8 mouse cellular contexts compared by ENCODE assay signal in the genomic region with DNA sequence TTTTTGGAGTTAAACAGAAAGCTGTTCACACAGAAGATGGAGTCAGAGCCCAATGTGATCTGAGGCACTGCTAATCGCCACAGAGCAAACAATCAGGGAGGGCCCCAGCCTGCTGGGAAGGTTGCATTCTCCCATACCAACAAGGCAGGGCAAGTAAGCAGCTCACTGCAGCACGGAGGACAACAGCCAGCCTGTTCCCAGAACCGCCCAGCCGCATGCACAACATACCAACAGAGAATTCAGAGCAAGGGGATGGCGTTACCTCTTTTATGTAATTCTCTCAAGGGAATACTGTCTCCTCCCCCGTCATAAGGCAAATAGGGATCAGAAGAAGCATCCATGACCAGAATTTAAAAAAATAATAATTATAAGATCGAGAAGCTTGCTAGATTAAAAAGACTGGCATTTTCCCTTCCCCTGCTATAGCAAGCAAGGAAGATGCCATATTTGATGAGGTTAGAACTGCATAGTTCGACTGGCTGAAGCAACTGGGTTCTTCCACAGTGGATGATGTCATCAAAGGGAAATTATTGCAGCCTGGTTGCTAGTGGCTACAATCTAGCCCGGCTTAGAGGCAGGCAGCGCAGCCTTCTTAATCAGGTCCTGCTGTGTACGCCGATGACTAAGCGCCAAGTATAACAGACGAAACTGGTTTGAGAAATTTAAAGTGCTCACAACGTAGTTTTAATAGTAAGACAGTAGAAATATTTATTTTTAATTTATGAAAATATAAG. TPM values are rescaled to one million over a fixed set of nuclear protein-coding genes. Genes with fewer than 3 reads are reported as not detected.
DNase-seq lines count a peak whose midpoint lies in the region; ATAC-seq and TF ChIP-seq lines count a peak whose summit lies in the region.

No protein-coding gene starts in this region.

- DNase-seq in CD4-positive, CD25-positive, alpha-beta regulatory T cell, adult 2 months (ENCODE audit: low read depth, low spot score), result peak; percentile 34
- peak; percentile 70 for DNase-seq in c-Kit-positive CD71-negative TER-119-negative erythroid progenitor cells, embryonic 14.5 days (ENCODE audit: low read depth)
- DNase-seq in fibroblast of lung, adult 2 months (ENCODE audit: low read depth), result peak; percentile 91
- peak; percentile 93 for DNase-seq in kidney, postnatal 0 days (ENCODE audit: low spot score)
- DNase-seq in liver, adult 2 months (ENCODE audit: extremely low read depth, low read depth, low spot score), result peak; percentile 78

- TF ChIP-seq CTCF in kidney, postnatal 0 days (IDR thresholded peaks at IDR 0.05; ENCODE audit: low read depth), result no peak
- no peak for TF ChIP-seq CTCF in liver, adult 2 months (IDR thresholded peaks at IDR 0.05; ENCODE audit: low read depth, low read length)

- peak overlapping the region; percentile 95 for H3K27ac ChIP-seq in heart, embryonic 13.5 days (replicated peaks)
- H3K27ac ChIP-seq in kidney, postnatal 0 days, result peak overlapping the region; percentile 73
- peak overlapping the region; percentile 14 for H3K27ac ChIP-seq in liver, adult 2 months (replicated peaks; ENCODE audit: insufficient read depth, low read depth, low read length)
- peak overlapping the region; percentile 93 for H3K27ac ChIP-seq in stomach, embryonic 16.5 days (ENCODE audit: low read length)

- peak overlapping the region; percentile 83 for H3K9ac ChIP-seq in heart, embryonic 13.5 days
- no peak overlapping the region; the same call in 1 of the 2 replicates for H3K9ac ChIP-seq in kidney, postnatal 0 days (ENCODE audit: low read depth, low read length)
- H3K9ac ChIP-seq in liver, adult 2 months (ENCODE audit: low read depth, low read length), result no peak overlapping the region; the same call in 1 of the 2 replicates
- peak overlapping the region; percentile 60 for H3K9ac ChIP-seq in stomach, embryonic 16.5 days (ENCODE audit: low read length)

- H3K9me3 ChIP-seq in heart, embryonic 13.5 days, result no peaks in the 10 kb centered on the region
- H3K9me3 ChIP-seq in kidney, postnatal 0 days (replicated peaks; ENCODE audit: low read length), result no peaks in the 10 kb centered on the region
- no peaks in the 10 kb centered on the region for H3K9me3 ChIP-seq in stomach, embryonic 16.5 days (replicated peaks; ENCODE audit: control insufficient read depth, low read length)

- H3ac ChIP-seq in myocyte (ENCODE audit: control insufficient read depth, insufficient read length), result no peak overlapping the region

- ATAC-seq in heart, embryonic 13.5 days (ENCODE audit: extremely low read depth, insufficient number of reproducible peaks, low FRiP score, low TSS enrichment), result peak; percentile 88
- ATAC-seq in kidney, postnatal 0 days (replicated peaks; ENCODE audit: low FRiP score, low read depth), result peak; percentile 94
- peak; percentile 94 for ATAC-seq in stomach, embryonic 16.5 days (ENCODE audit: insufficient read depth, low FRiP score)

- TF ChIP-seq POLR2A in liver, adult 2 months (IDR thresholded peaks at IDR 0.05; ENCODE audit: extremely low read depth, insufficient read depth, low read length), result no peak
- peak; percentile 80 for TF ChIP-seq POLR2A in myocyte (IDR thresholded peaks at IDR 0.05; ENCODE audit: insufficient read length, low read depth)

- no peaks in the 10 kb centered on the region for H3K27me3 ChIP-seq in heart, embryonic 13.5 days (replicated peaks)
- H3K27me3 ChIP-seq in kidney, postnatal 0 days (ENCODE audit: insufficient read depth, low read length), result no peaks in the 10 kb centered on the region
- no peaks in the 10 kb centered on the region for H3K27me3 ChIP-seq in liver, adult 2 months (ENCODE audit: control insufficient read depth, insufficient read depth, low read length)
- H3K27me3 ChIP-seq in myocyte (ENCODE audit: control insufficient read depth, insufficient read depth, insufficient read length), result no peaks in the 10 kb centered on the region
- no peaks in the 10 kb centered on the region for H3K27me3 ChIP-seq in stomach, embryonic 16.5 days (ENCODE audit: control insufficient read depth, insufficient read depth, low read length)

- peaks cover 24% of the 10 kb centered on the region; the same call in 1 of the 2 replicates for H3K79me2 ChIP-seq in liver, adult 2 months (ENCODE audit: control insufficient read depth, insufficient read depth, low read length)
- peaks cover 80% of the 10 kb centered on the region for H3K79me2 ChIP-seq in myocyte (ENCODE audit: control insufficient read depth, insufficient read depth)

- H3K36me3 ChIP-seq in heart, embryonic 13.5 days, result no peaks in the 10 kb centered on the region
- no peaks in the 10 kb centered on the region for H3K36me3 ChIP-seq in kidney, postnatal 0 days (ENCODE audit: insufficient read depth, low read length)
- no peaks in the 10 kb centered on the region for H3K36me3 ChIP-seq in liver, adult 2 months (ENCODE audit: control insufficient read depth, insufficient read depth, low read length)
- no peaks in the 10 kb centered on the region for H3K36me3 ChIP-seq in myocyte (ENCODE audit: control insufficient read depth, insufficient read depth)
- no peaks in the 10 kb centered on the region for H3K36me3 ChIP-seq in stomach, embryonic 16.5 days (ENCODE audit: control insufficient read depth, insufficient read depth, low read length)

- peak overlapping the region; percentile 59 for H3K4me3 ChIP-seq in heart, embryonic 13.5 days
- H3K4me3 ChIP-seq in kidney, postnatal 0 days (replicated peaks; ENCODE audit: low read depth, low read length), result peak overlapping the region; percentile 30
- H3K4me3 ChIP-seq in liver, adult 2 months (ENCODE audit: insufficient read depth, low read depth, low read length), result peak overlapping the region; percentile 17
- peak overlapping the region; percentile 45 for H3K4me3 ChIP-seq in myocyte
- H3K4me3 ChIP-seq in stomach, embryonic 16.5 days (replicated peaks; ENCODE audit: low read length), result peak overlapping the region; percentile 43

- 2% methylated on average over 15 of the region's 15 CpGs for WGBS in heart, embryonic 13.5 days
- 2% methylated on average over 15 of the region's 15 CpGs for WGBS in kidney, postnatal 0 days
- WGBS in liver, adult 2 months, result 7% methylated on average over 15 of the region's 15 CpGs
- WGBS in stomach, embryonic 16.5 days, result 5% methylated on average over 15 of the region's 15 CpGs

- peaks cover 47% of the 10 kb centered on the region for H3K4me1 ChIP-seq in heart, embryonic 13.5 days
- H3K4me1 ChIP-seq in kidney, postnatal 0 days (replicated peaks; ENCODE audit: insufficient read depth, low read length), result peaks cover 3% of the 10 kb centered on the region; the same call in 1 of the 2 replicates
- peaks cover 10% of the 10 kb centered on the region; the same call in 1 of the 2 replicates for H3K4me1 ChIP-seq in liver, adult 2 months (ENCODE audit: control insufficient read depth, insufficient read depth, low read length)
- H3K4me1 ChIP-seq in stomach, embryonic 16.5 days (ENCODE audit: control insufficient read depth, insufficient read depth, low read length), result peaks cover 19% of the 10 kb centered on the region

- peak overlapping the region; percentile 70 for H3K4me2 ChIP-seq in heart, embryonic 13.5 days
- H3K4me2 ChIP-seq in kidney, postnatal 0 days (ENCODE audit: low read length), result peak overlapping the region; percentile 51
- peak overlapping the region; percentile 72 for H3K4me2 ChIP-seq in myocyte (ENCODE audit: low read depth)
- peak overlapping the region; percentile 70 for H3K4me2 ChIP-seq in stomach, embryonic 16.5 days (ENCODE audit: low read depth, low read length)

TF ChIP-seq in myocyte, 11 proteins besides CTCF, POLR2A, EP300 and RAD21:
- peak; percentile 98 for TF ChIP-seq CEBPB (IDR thresholded peaks at IDR 0.05; ENCODE audit: insufficient read depth, poor library complexity, severe bottlenecking)
- no peak for TF ChIP-seq REST (IDR thresholded peaks at IDR 0.05; ENCODE audit: insufficient read depth, insufficient read length)
- TF ChIP-seq TCF12 (IDR thresholded peaks at IDR 0.05; ENCODE audit: insufficient read depth, poor library complexity, severe bottlenecking), result no peak
- no peak for TF ChIP-seq USF1 (IDR thresholded peaks at IDR 0.05; ENCODE audit: low read depth)
- peak; percentile 87 for TF ChIP-seq POLR2AphosphoS2 (IDR thresholded peaks at IDR 0.05; ENCODE audit: insufficient read length, low read depth)
- no peak for TF ChIP-seq SRF (IDR thresholded peaks at IDR 0.05; ENCODE audit: control insufficient read depth, insufficient read length, low read depth)
- no peak for TF ChIP-seq TCF3 (IDR thresholded peaks at IDR 0.05; ENCODE audit: insufficient read length, low read depth)
- TF ChIP-seq MAX (IDR thresholded peaks at IDR 0.05; ENCODE audit: low read depth), result no peak
- TF ChIP-seq MYOD1 (IDR thresholded peaks at IDR 0.05; ENCODE audit: control insufficient read depth in 1 of 3, insufficient read length in 2 of 3, low read depth in 2 of 3), result peak in 1 of 3 experiments; percentile 15
- peak in 1 of 3 experiments; percentile 15 for TF ChIP-seq MYOG (IDR thresholded peaks at IDR 0.05; ENCODE audit: control insufficient read depth in 1 of 3, insufficient read depth in 1 of 3, insufficient read length in 2 of 3, low read depth in 2 of 3)
- no peak for TF ChIP-seq E2F4 (IDR thresholded peaks at IDR 0.05; ENCODE audit: insufficient read depth)

RNA-seq across cellular contexts. Expression of a gene that starts 28.7 kb away (rescaled TPM):
- polyA plus RNA-seq in heart, embryonic 13.5 days (2015; fragmentation: Nextera tagmentation; extraction: Ambion mirVana), result 19.6 and 21.2 TPM in 2 replicates
- 29.1 and 30.4 TPM in 2 replicates for polyA plus RNA-seq in kidney, postnatal 0 days (2015; fragmentation: Nextera tagmentation; extraction: Ambion mirVana)
- total RNA-seq in liver, adult 2 months (2014; rRNA removed), result 26.0 and 27.7 TPM in 2 replicates
- polyA plus RNA-seq in liver, adult 2 months (2012; rRNA removed), result 8.9 and 9.8 TPM in 2 replicates
- 6.8 TPM for polyA plus RNA-seq in myocyte (2012; fragmentation: generic; extraction: Trizol)
- 31.0 and 32.7 TPM in 2 replicates for polyA plus RNA-seq in stomach, embryonic 16.5 days (2015; fragmentation: Nextera tagmentation; extraction: Ambion mirVana)

RNA-seq across cellular contexts. Expression of a gene that starts 38.5 kb away (rescaled TPM):
- polyA plus RNA-seq in heart, embryonic 13.5 days (2015; fragmentation: Nextera tagmentation; extraction: Ambion mirVana), result 10.6 and 11.6 TPM in 2 replicates
- 14.3 and 14.5 TPM in 2 replicates for polyA plus RNA-seq in kidney, postnatal 0 days (2015; fragmentation: Nextera tagmentation; extraction: Ambion mirVana)
- total RNA-seq in liver, adult 2 months (2014; rRNA removed), result 7.0 and 7.7 TPM in 2 replicates
- polyA plus RNA-seq in liver, adult 2 months (2012; rRNA removed), result 2.0 and 3.1 TPM in 2 replicates
- 3.4 TPM for polyA plus RNA-seq in myocyte (2012; fragmentation: generic; extraction: Trizol)
- polyA plus RNA-seq in stomach, embryonic 16.5 days (2015; fragmentation: Nextera tagmentation; extraction: Ambion mirVana), result 17.5 and 17.9 TPM in 2 replicates

Comparison
In these comparisons a context has a peak if more than half of its experiments do, and no peak if none do; other contexts are left out.
1. Peak in every context shown above with its lines: DNase-seq, ATAC-seq, H3K4me3 ChIP-seq and H3K27ac ChIP-seq.
2. DNase-seq: peak in every context shown above with its lines; median percentile 93 in kidney, postnatal 0 days; 91 in fibroblast of lung, adult 2 months; 78 in liver, adult 2 months; 70 in c-Kit-positive CD71-negative TER-119-negative erythroid progenitor cells, embryonic 14.5 days; 34 in CD4-positive, CD25-positive, alpha-beta regulatory T cell, adult 2 months.
3. H3K27ac ChIP-seq: peak in every context shown above with its lines; median percentile 95 in heart, embryonic 13.5 days; 93 in stomach, embryonic 16.5 days; 73 in kidney, postnatal 0 days; 14 in liver, adult 2 months.
4. H3K9ac ChIP-seq: peak in heart, embryonic 13.5 days (single experiment) and stomach, embryonic 16.5 days (single experiment); none in kidney, postnatal 0 days (single experiment) and liver, adult 2 months (single experiment).